Mouse (Mus musculus): ENCODE results near the gene Gtdc1. TPM values are rescaled to one million over a fixed set of nuclear protein-coding genes. Genes with fewer than 3 reads are reported as not detected.

The Gtdc1 gene
- polyA plus RNA-seq, 1 experiment from 2014 or later = 14.0 TPM

DNA sequence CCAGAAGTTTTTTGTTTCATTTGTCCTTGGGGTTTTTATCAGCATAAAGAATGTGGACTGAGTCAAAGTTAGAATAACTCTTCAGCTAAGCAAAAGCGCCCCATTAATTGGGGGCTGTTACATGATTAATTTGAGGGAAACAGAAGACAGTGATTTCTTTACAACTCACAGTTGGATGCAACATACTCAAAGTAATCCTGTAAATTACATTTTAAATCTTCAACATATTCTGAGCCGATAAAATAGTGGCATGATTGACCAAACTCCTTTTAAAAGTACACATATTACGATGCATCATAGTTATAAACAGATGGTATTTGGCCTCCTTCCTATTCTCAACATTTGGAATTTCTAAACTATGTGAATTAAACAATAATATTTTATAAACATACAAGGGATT is 372.7 kb downstream of the Gtdc1 start:
- Histone ChIP-seq H3K27me3 (ENCODE audit: insufficient read depth, low read length) (no peaks in the 10 kb centered on the region), H3K9me3 (ENCODE audit: low read length) (no peaks in the 10 kb centered on the region), H3K4me1 (ENCODE audit: insufficient read depth, low read length) (peaks cover 28% of the 10 kb centered on the region), H3K4me2 (replicated peaks; ENCODE audit: low read depth, low read length) (no peak overlapping the region), H3K27ac (ENCODE audit: low read length) (peak overlapping the region; percentile 55; the same call in 1 of the 2 replicates), H3K4me3 (ENCODE audit: low read length) (no peak overlapping the region), H3K9ac (replicated peaks; ENCODE audit: low read length) (no peak overlapping the region), H3K36me3 (ENCODE audit: insufficient read depth, low read length) (no peaks in the 10 kb centered on the region)
- ATAC-seq (ENCODE audit: low FRiP score, low TSS enrichment) = no peak
- 64% methylated on average over 3 of the region's 3 CpGs for WGBS

DNA sequence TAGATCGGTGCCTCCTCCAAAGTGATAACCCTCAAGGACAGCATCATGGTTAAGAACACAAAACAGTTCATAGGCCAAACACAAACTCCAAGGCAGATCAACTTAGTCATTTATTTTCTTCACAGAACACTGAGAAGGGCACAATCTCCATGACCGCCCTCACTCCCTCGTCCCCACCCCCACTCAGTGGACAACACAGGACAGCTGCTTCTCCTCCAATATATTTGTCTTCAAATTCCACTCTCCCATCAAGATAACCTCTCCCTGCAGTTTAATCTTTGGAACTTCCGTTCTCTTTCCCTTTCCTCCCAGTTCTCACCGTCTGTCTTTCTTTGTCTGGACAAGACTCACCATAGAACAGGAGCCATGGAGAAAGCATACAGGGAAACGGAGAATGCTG is 378.1 kb downstream of the Gtdc1 start:
- no peak overlapping the region for H3K9ac ChIP-seq (replicated peaks; ENCODE audit: low read length)
- no peaks in the 10 kb centered on the region for H3K27me3 ChIP-seq (ENCODE audit: insufficient read depth, low read length)
- 0 out of 2 replicates have a peak, but pooled peaks cover 2% of the 10 kb centered on the region for H3K4me1 ChIP-seq (ENCODE audit: insufficient read depth, low read length)
- H3K9me3 ChIP-seq (ENCODE audit: low read length) = no peaks in the 10 kb centered on the region; the same call in 1 of the 2 replicates
- H3K27ac ChIP-seq (ENCODE audit: low read length) = peak overlapping the region; percentile 51; the same call in 1 of the 2 replicates
- H3K4me3 ChIP-seq (ENCODE audit: low read length) = no peak overlapping the region
- 57% methylated on average over 6 of the region's 6 CpGs for WGBS
- no peak overlapping the region for H3K4me2 ChIP-seq (replicated peaks; ENCODE audit: low read depth, low read length)
- peak; percentile 67; the same call in 1 of the 2 replicates for ATAC-seq (ENCODE audit: low FRiP score, low TSS enrichment)
- no peaks in the 10 kb centered on the region for H3K36me3 ChIP-seq (ENCODE audit: insufficient read depth, low read length)

- Histone ChIP-seq H3K9ac (replicated peaks; ENCODE audit: low read length) (no peak overlapping the region), H3K27me3 (ENCODE audit: insufficient read depth, low read length) (no peaks in the 10 kb centered on the region), H3K9me3 (ENCODE audit: low read length) (no peaks in the 10 kb centered on the region; the same call in 1 of the 2 replicates), H3K27ac (ENCODE audit: low read length) (no peak overlapping the region), H3K4me2 (replicated peaks; ENCODE audit: low read depth, low read length) (no peak overlapping the region), H3K36me3 (ENCODE audit: insufficient read depth, low read length) (no peaks in the 10 kb centered on the region), H3K4me1 (ENCODE audit: insufficient read depth, low read length) (peaks cover 9% of the 10 kb centered on the region; the same call in 1 of the 2 replicates), H3K4me3 (ENCODE audit: low read length) (no peak overlapping the region)
- no peak for ATAC-seq (ENCODE audit: low FRiP score, low TSS enrichment)
These were observed 384.7 kb downstream of the Gtdc1 start for GRCm38 (mm10) chr2:44542775-44543174.

- H3K9ac ChIP-seq (replicated peaks; ENCODE audit: low read length) = no peak overlapping the region
- H3K4me1 ChIP-seq (ENCODE audit: insufficient read depth, low read length) = peaks cover 9% of the 10 kb centered on the region; the same call in 1 of the 2 replicates
- no peak overlapping the region for H3K27ac ChIP-seq (ENCODE audit: low read length)
- no peak overlapping the region for H3K4me3 ChIP-seq (ENCODE audit: low read length)
- no peaks in the 10 kb centered on the region for H3K27me3 ChIP-seq (ENCODE audit: insufficient read depth, low read length)
- H3K36me3 ChIP-seq (ENCODE audit: insufficient read depth, low read length) = no peaks in the 10 kb centered on the region
- H3K9me3 ChIP-seq (ENCODE audit: low read length) = no peaks in the 10 kb centered on the region; the same call in 1 of the 2 replicates
- H3K4me2 ChIP-seq (replicated peaks; ENCODE audit: low read depth, low read length) = no peak overlapping the region
- no peak for ATAC-seq (ENCODE audit: low FRiP score, low TSS enrichment)
- WGBS = 66% methylated on average over 6 of the region's 6 CpGs
These were observed 385.7 kb downstream of the Gtdc1 start for GRCm38 (mm10) chr2:44541726-44542125.

DNA sequence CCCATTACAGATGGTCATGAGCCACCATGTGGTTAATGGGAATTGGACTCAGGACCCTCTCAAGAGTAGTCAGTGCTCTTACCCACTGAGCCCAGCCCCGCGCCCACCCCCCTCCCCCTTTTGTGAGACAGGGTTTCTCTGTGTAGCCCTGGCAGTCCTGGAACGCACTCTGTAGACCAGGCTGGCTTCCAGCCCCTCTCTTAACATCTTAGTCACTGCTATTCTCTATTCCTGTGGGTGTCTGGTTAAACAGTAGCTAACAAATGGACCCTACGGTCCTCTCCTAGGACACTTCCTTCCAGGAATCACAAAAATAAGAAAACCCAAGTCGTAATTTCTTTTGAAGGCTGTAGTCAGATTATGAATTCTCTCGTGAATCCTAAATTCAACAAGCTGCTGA is 386.6 kb downstream of the Gtdc1 start:
- H3K9ac ChIP-seq (replicated peaks; ENCODE audit: low read length) = no peak overlapping the region
- H3K4me1 ChIP-seq (ENCODE audit: insufficient read depth, low read length) = peaks cover 9% of the 10 kb centered on the region; the same call in 1 of the 2 replicates
- no peaks in the 10 kb centered on the region for H3K27me3 ChIP-seq (ENCODE audit: insufficient read depth, low read length)
- peak; percentile 77; the same call in 1 of the 2 replicates for ATAC-seq (ENCODE audit: low FRiP score, low TSS enrichment)
- WGBS = 72% methylated on average over 6 of the region's 6 CpGs
- no peak overlapping the region for H3K4me3 ChIP-seq (ENCODE audit: low read length)
- no peak overlapping the region for H3K27ac ChIP-seq (ENCODE audit: low read length)
- H3K4me2 ChIP-seq (replicated peaks; ENCODE audit: low read depth, low read length) = no peak overlapping the region
- H3K9me3 ChIP-seq (ENCODE audit: low read length) = no peaks in the 10 kb centered on the region; the same call in 1 of the 2 replicates
- no peaks in the 10 kb centered on the region for H3K36me3 ChIP-seq (ENCODE audit: insufficient read depth, low read length)

- no peaks in the 10 kb centered on the region for H3K27me3 ChIP-seq (ENCODE audit: insufficient read depth, low read length)
- no peaks in the 10 kb centered on the region for H3K36me3 ChIP-seq (ENCODE audit: insufficient read depth, low read length)
- no peaks in the 10 kb centered on the region for H3K9me3 ChIP-seq (ENCODE audit: low read length)
- WGBS = 76% methylated on average over 5 of the region's 5 CpGs
- ATAC-seq (ENCODE audit: low FRiP score, low TSS enrichment) = no peak
- H3K4me3 ChIP-seq (ENCODE audit: low read length) = no peak overlapping the region
- no peak overlapping the region for H3K9ac ChIP-seq (replicated peaks; ENCODE audit: low read length)
- H3K4me2 ChIP-seq (replicated peaks; ENCODE audit: low read depth, low read length) = no peak overlapping the region
- peaks cover 9% of the 10 kb centered on the region; the same call in 1 of the 2 replicates for H3K4me1 ChIP-seq (ENCODE audit: insufficient read depth, low read length)
- H3K27ac ChIP-seq (ENCODE audit: low read length) = no peak overlapping the region
These were observed 388.3 kb downstream of the Gtdc1 start for GRCm38 (mm10) chr2:44539121-44539634.

GRCm38 (mm10) chr2:44538135-44538534 is 389.3 kb downstream of the Gtdc1 start:
- ATAC-seq (ENCODE audit: low FRiP score, low TSS enrichment) = no peak

DNA sequence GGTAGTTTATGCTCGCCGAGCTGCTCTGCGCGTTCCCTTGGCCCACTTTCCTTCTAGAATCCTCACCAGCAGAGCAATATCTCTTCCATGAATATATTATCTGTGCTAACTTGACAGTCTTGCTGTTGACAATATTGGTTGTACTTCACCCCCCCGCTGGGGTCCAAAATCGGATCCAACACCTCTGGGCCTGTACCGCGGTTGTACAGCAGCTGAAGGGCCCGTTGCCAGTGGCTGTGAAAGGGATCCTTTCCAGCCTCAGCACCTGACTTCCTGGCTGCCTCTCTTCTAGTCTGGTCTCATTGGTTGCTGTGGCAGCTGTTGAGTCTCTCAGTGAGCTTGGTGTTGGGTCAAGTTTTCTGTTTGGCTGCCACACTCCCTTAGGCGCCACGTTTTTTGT is 391.7 kb downstream of the Gtdc1 start:
- H3K4me1 ChIP-seq (ENCODE audit: insufficient read depth, low read length) = no peaks in the 10 kb centered on the region
- no peaks in the 10 kb centered on the region for H3K9me3 ChIP-seq (ENCODE audit: low read length)
- H3K9ac ChIP-seq (replicated peaks; ENCODE audit: low read length) = no peak overlapping the region
- no peak overlapping the region for H3K4me2 ChIP-seq (replicated peaks; ENCODE audit: low read depth, low read length)
- no peak overlapping the region for H3K27ac ChIP-seq (ENCODE audit: low read length)
- ATAC-seq (ENCODE audit: low FRiP score, low TSS enrichment) = no peak
- H3K4me3 ChIP-seq (ENCODE audit: low read length) = no peak overlapping the region
- 88% methylated on average over 11 of the region's 11 CpGs for WGBS
- no peaks in the 10 kb centered on the region for H3K36me3 ChIP-seq (ENCODE audit: insufficient read depth, low read length)
- H3K27me3 ChIP-seq (ENCODE audit: insufficient read depth, low read length) = no peaks in the 10 kb centered on the region

More at GRCm38 (mm10) chr2:44538135-44538534, 389.3 kb downstream of the Gtdc1 start:
- Histone ChIP-seq H3K4me3 (ENCODE audit: low read length) (no peak overlapping the region), H3K4me2 (replicated peaks; ENCODE audit: low read depth, low read length) (no peak overlapping the region), H3K27ac (ENCODE audit: low read length) (no peak overlapping the region), H3K36me3 (ENCODE audit: insufficient read depth, low read length) (no peaks in the 10 kb centered on the region), H3K4me1 (ENCODE audit: insufficient read depth, low read length) (peaks cover 9% of the 10 kb centered on the region; the same call in 1 of the 2 replicates), H3K9me3 (ENCODE audit: low read length) (no peaks in the 10 kb centered on the region), H3K9ac (replicated peaks; ENCODE audit: low read length) (no peak overlapping the region), H3K27me3 (ENCODE audit: insufficient read depth, low read length) (no peaks in the 10 kb centered on the region)
- 74% methylated on average over 4 of the region's 4 CpGs for WGBS

GRCm38 (mm10) chr2:44535136-44535675 is 392.3 kb downstream of the Gtdc1 start:
- H3K27ac ChIP-seq (ENCODE audit: low read length) = no peak overlapping the region
- no peak for ATAC-seq (ENCODE audit: low FRiP score, low TSS enrichment)
- 81% methylated on average over 10 of the region's 10 CpGs for WGBS

More at GRCm38 (mm10) chr2:44535136-44535675, 392.3 kb downstream of the Gtdc1 start:
- Histone ChIP-seq H3K27me3 (ENCODE audit: insufficient read depth, low read length) (no peaks in the 10 kb centered on the region), H3K9me3 (ENCODE audit: low read length) (no peaks in the 10 kb centered on the region), H3K4me3 (ENCODE audit: low read length) (no peak overlapping the region), H3K36me3 (ENCODE audit: insufficient read depth, low read length) (no peaks in the 10 kb centered on the region), H3K4me1 (ENCODE audit: insufficient read depth, low read length) (no peaks in the 10 kb centered on the region), H3K4me2 (replicated peaks; ENCODE audit: low read depth, low read length) (no peak overlapping the region), H3K9ac (replicated peaks; ENCODE audit: low read length) (no peak overlapping the region)

All from kidney, embryonic 16.5 days (tissue).